Comparison of ENCODE assay signal across 28 mouse cellular contexts in the genomic region with DNA sequence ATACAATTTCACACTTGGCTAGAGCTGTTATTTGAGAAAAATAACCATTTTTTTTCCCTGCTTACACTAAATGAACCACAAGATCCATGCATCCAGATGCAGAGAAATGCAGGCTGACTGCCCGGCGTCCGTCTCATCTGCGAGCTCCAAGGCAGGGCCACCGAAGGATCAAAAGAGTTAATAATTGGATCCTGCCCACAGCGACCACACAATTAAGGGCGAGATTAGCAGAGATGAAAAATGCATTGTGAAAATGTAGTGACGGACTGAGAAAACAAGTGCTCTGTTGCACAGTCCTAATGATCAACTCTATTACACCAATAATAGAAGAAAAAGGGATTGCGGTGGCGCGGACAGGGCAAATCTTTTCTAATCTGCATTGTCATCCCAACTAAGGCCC.
A peak's percentile ranks its signal among the peaks of the same experiment; 100 is the strongest.
DNase-seq lines count a peak whose midpoint lies in the region; ATAC-seq and TF ChIP-seq lines count a peak whose summit lies in the region.
"Had no signal": no experiment of that assay in that cellular context is flagged by ENCODE, and none has a peak within 500 bp of the region (broad histone marks: within the 10 kb centered on the region; RNA-seq: fewer than 3 reads in every experiment).

No protein-coding gene starts in this region.

- DNase-seq in forebrain, embryonic 10.5 days (ENCODE audit: extremely low spot score, low spot score) = peak; percentile 46
- no peak for DNase-seq in forebrain, postnatal 0 days
- no peak for DNase-seq in hindbrain, embryonic 11.5 days (ENCODE audit: low spot score)
- DNase-seq in midbrain, embryonic 14.5 days = no peak
- no peak for DNase-seq in midbrain, embryonic 10.5 days (ENCODE audit: low spot score)
- peak; percentile 63 for DNase-seq in brain, embryonic 14.5 days (ENCODE audit: low read depth)
- DNase-seq: adrenal gland, adult 2 months; adrenal gland, postnatal 14 days; B cell, adult 2 months; cerebellum, adult 11-12 months; cerebellum, adult 8-10 months; cerebellum, postnatal 10 days; cerebellum, postnatal 36 days; embryo, embryonic 11 days; gastrocnemius, postnatal 10 days; gastrocnemius, postnatal 36 days; heart, adult 2 months; heart, postnatal 14 days; heart, postnatal 4 days had no signal

- H3K4me3 ChIP-seq in forebrain, embryonic 10.5 days = no peak overlapping the region
- no peak overlapping the region for H3K4me3 ChIP-seq in forebrain, postnatal 0 days (ENCODE audit: low read depth, low read length)
- H3K4me3 ChIP-seq in hindbrain, embryonic 13.5 days = no peak overlapping the region
- H3K4me3 ChIP-seq in hindbrain, embryonic 11.5 days (ENCODE audit: low read depth, low read length) = no peak overlapping the region
- no peak overlapping the region for H3K4me3 ChIP-seq in midbrain, embryonic 14.5 days (replicated peaks; ENCODE audit: low read depth, low read length)
- no peak overlapping the region for H3K4me3 ChIP-seq in midbrain, embryonic 10.5 days
- H3K4me3 ChIP-seq: embryonic facial prominence, embryonic 12.5 days; embryonic facial prominence, embryonic 15.5 days; heart, adult 2 months; heart, embryonic 10.5 days; heart, embryonic 13.5 days had no signal

- H3K9me3 ChIP-seq in forebrain, embryonic 10.5 days = no peaks in the 10 kb centered on the region
- no peaks in the 10 kb centered on the region for H3K9me3 ChIP-seq in forebrain, postnatal 0 days (ENCODE audit: low read length)
- H3K9me3 ChIP-seq in hindbrain, embryonic 13.5 days = no peaks in the 10 kb centered on the region
- no peaks in the 10 kb centered on the region for H3K9me3 ChIP-seq in hindbrain, embryonic 11.5 days (ENCODE audit: control insufficient read depth, low read length)
- H3K9me3 ChIP-seq in midbrain, embryonic 14.5 days (ENCODE audit: control insufficient read depth, low read length) = no peaks in the 10 kb centered on the region
- H3K9me3 ChIP-seq in midbrain, embryonic 10.5 days (replicated peaks) = no peaks in the 10 kb centered on the region
- H3K9me3 ChIP-seq: embryonic facial prominence, embryonic 12.5 days; embryonic facial prominence, embryonic 15.5 days; heart, embryonic 10.5 days; heart, embryonic 13.5 days had no signal

- H3K27me3 ChIP-seq in forebrain, embryonic 10.5 days (ENCODE audit: poor library complexity, severe bottlenecking) = peaks cover 99% of the 10 kb centered on the region
- H3K27me3 ChIP-seq in forebrain, postnatal 0 days (ENCODE audit: insufficient read depth, low read length) = peaks cover 4% of the 10 kb centered on the region
- peaks cover 30% of the 10 kb centered on the region; the same call in 1 of the 2 replicates for H3K27me3 ChIP-seq in hindbrain, embryonic 13.5 days
- H3K27me3 ChIP-seq in hindbrain, embryonic 11.5 days (ENCODE audit: control insufficient read depth, insufficient read depth, low read length) = no peaks in the 10 kb centered on the region
- no peaks in the 10 kb centered on the region for H3K27me3 ChIP-seq in midbrain, embryonic 14.5 days (ENCODE audit: control insufficient read depth, insufficient read depth, low read length)
- H3K27me3 ChIP-seq in midbrain, embryonic 10.5 days (ENCODE audit: low read depth, poor library complexity, severe bottlenecking) = peaks cover 61% of the 10 kb centered on the region
- H3K27me3 ChIP-seq: CH12.LX; heart, embryonic 13.5 days had no signal

- peaks cover 55% of the 10 kb centered on the region for H3K4me1 ChIP-seq in forebrain, embryonic 10.5 days
- H3K4me1 ChIP-seq in forebrain, postnatal 0 days (ENCODE audit: insufficient read depth) = 0 out of 2 replicates have a peak, but pooled peaks cover 5% of the 10 kb centered on the region
- peaks cover 58% of the 10 kb centered on the region for H3K4me1 ChIP-seq in hindbrain, embryonic 13.5 days (replicated peaks)
- peaks cover 7% of the 10 kb centered on the region for H3K4me1 ChIP-seq in hindbrain, embryonic 11.5 days (replicated peaks; ENCODE audit: control insufficient read depth, insufficient read depth, low read length)
- peaks cover 19% of the 10 kb centered on the region for H3K4me1 ChIP-seq in midbrain, embryonic 14.5 days (ENCODE audit: control insufficient read depth, insufficient read depth, low read length)
- peaks cover 43% of the 10 kb centered on the region for H3K4me1 ChIP-seq in midbrain, embryonic 10.5 days

- no peak overlapping the region for H3K4me2 ChIP-seq in forebrain, postnatal 0 days (ENCODE audit: low read depth)
- H3K4me2 ChIP-seq in hindbrain, embryonic 13.5 days = no peak overlapping the region
- H3K4me2 ChIP-seq in hindbrain, embryonic 11.5 days (replicated peaks; ENCODE audit: low read depth, low read length) = no peak overlapping the region
- peak overlapping the region; percentile 3; the same call in 1 of the 2 replicates for H3K4me2 ChIP-seq in midbrain, embryonic 14.5 days (ENCODE audit: low read length)
- H3K4me2 ChIP-seq: heart, embryonic 13.5 days; hindbrain, embryonic 14.5 days had no signal

- TF ChIP-seq CTCF in forebrain, postnatal 0 days (IDR thresholded peaks at IDR 0.05; ENCODE audit: low read depth) = no peak
- no peak for TF ChIP-seq CTCF in brain, embryonic 14.5 days (IDR thresholded peaks at IDR 0.05; ENCODE audit: borderline replicate concordance, extremely low read depth, insufficient read depth, insufficient read length)

- no peak overlapping the region for H3K27ac ChIP-seq in forebrain, embryonic 10.5 days
- no peak overlapping the region for H3K27ac ChIP-seq in forebrain, postnatal 0 days (ENCODE audit: low read depth, low read length)
- peak overlapping the region; percentile 18; the same call in 1 of the 2 replicates for H3K27ac ChIP-seq in hindbrain, embryonic 13.5 days
- H3K27ac ChIP-seq in hindbrain, embryonic 11.5 days (ENCODE audit: low read depth, low read length) = no peak overlapping the region
- no peak overlapping the region for H3K27ac ChIP-seq in midbrain, embryonic 14.5 days (replicated peaks; ENCODE audit: low read depth, low read length)
- H3K27ac ChIP-seq in midbrain, embryonic 10.5 days (replicated peaks) = no peak overlapping the region
- H3K27ac ChIP-seq: heart, adult 2 months; heart, embryonic 13.5 days; hindbrain, embryonic 14.5 days had no signal

- ATAC-seq in forebrain, postnatal 0 days = no peak
- ATAC-seq in hindbrain, embryonic 13.5 days (ENCODE audit: low FRiP score) = no peak
- ATAC-seq in hindbrain, embryonic 11.5 days (ENCODE audit: low FRiP score) = no peak
- no peak for ATAC-seq in midbrain, embryonic 14.5 days (ENCODE audit: low FRiP score, low TSS enrichment)
- ATAC-seq: forebrain, embryonic 14.5 days; intestine, postnatal 0 days had no signal

- TF ChIP-seq POLR2A in brain, embryonic 14.5 days (IDR thresholded peaks at IDR 0.05; ENCODE audit: borderline replicate concordance, extremely low read depth, insufficient read depth, insufficient read length, poor library complexity, severe bottlenecking) = no peak

- no peak overlapping the region for H3K9ac ChIP-seq in forebrain, postnatal 0 days
- H3K9ac ChIP-seq in hindbrain, embryonic 13.5 days = no peak overlapping the region
- H3K9ac ChIP-seq in hindbrain, embryonic 11.5 days (ENCODE audit: low read depth, low read length) = no peak overlapping the region
- H3K9ac ChIP-seq in midbrain, embryonic 14.5 days (replicated peaks; ENCODE audit: low read length) = no peak overlapping the region
- H3K9ac ChIP-seq: embryonic facial prominence, embryonic 15.5 days; hindbrain, embryonic 14.5 days had no signal

- WGBS in forebrain, embryonic 10.5 days = 9% methylated on average over 11 of the region's 11 CpGs
- 28% methylated on average over 11 of the region's 11 CpGs for WGBS in forebrain, postnatal 0 days
- WGBS in hindbrain, embryonic 13.5 days = 37% methylated on average over 11 of the region's 11 CpGs
- 47% methylated on average over 11 of the region's 11 CpGs for WGBS in hindbrain, embryonic 11.5 days
- WGBS in midbrain, embryonic 14.5 days = 14% methylated on average over 11 of the region's 11 CpGs
- 23% methylated on average over 11 of the region's 11 CpGs for WGBS in midbrain, embryonic 10.5 days

- no peaks in the 10 kb centered on the region for H3K36me3 ChIP-seq in forebrain, embryonic 10.5 days (replicated peaks)
- no peaks in the 10 kb centered on the region for H3K36me3 ChIP-seq in forebrain, postnatal 0 days (ENCODE audit: insufficient read depth)
- no peaks in the 10 kb centered on the region for H3K36me3 ChIP-seq in hindbrain, embryonic 13.5 days
- H3K36me3 ChIP-seq in hindbrain, embryonic 11.5 days (ENCODE audit: control insufficient read depth, insufficient read depth, low read length) = no peaks in the 10 kb centered on the region
- H3K36me3 ChIP-seq in midbrain, embryonic 14.5 days (ENCODE audit: control insufficient read depth, insufficient read depth, low read length) = no peaks in the 10 kb centered on the region
- no peaks in the 10 kb centered on the region for H3K36me3 ChIP-seq in midbrain, embryonic 10.5 days
- H3K36me3 ChIP-seq: embryonic facial prominence, embryonic 12.5 days; embryonic facial prominence, embryonic 15.5 days; heart, embryonic 13.5 days had no signal

Comparison
In these comparisons a context has a peak if more than half of its experiments do, and no peak if none do; other contexts are left out.
1. DNase-seq: peak in forebrain, embryonic 10.5 days (single experiment) and brain, embryonic 14.5 days (single experiment); none in forebrain, postnatal 0 days (single experiment), hindbrain, embryonic 11.5 days (single experiment), midbrain, embryonic 14.5 days (single experiment) and midbrain, embryonic 10.5 days (single experiment).